Mouse (Mus musculus) MEL (cell line): ENCODE data around the gene Thada.

Source experiments
- CTCF ChIP-seq, 3 experiments: IDR thresholded peaks in 2 of 3; conservative IDR thresholded peaks in 1 of 3; 2 replicates each; pipeline ENCODE4 v1.5.1; 2011 to 2012; ENCODE audit warnings: low read length in 3 of 3, low read depth in 2 of 3, mild to moderate bottlenecking in 2 of 3, improper control_type of control experiment in 1 of 3, inconsistent platforms in 1 of 3, mixed read lengths in 1 of 3, moderate library complexity in 1 of 3; ENCODE audit not compliant: control insufficient read depth in 1 of 3, insufficient read depth in 1 of 3, poor library complexity in 1 of 3, severe bottlenecking in 1 of 3
- ELF1 ChIP-seq: IDR thresholded peaks from 2 replicates; pipeline ENCODE4 v1.6.1; 2014; ENCODE audit warnings: low read depth, mild to moderate bottlenecking, inconsistent platforms, low read length, improper control_type of control experiment, moderate library complexity
- EP300 ChIP-seq, 2 experiments: IDR thresholded peaks; 2 replicates each; pipeline ENCODE4 v1.6.1; 2011; ENCODE audit warnings: improper control_type of control experiment in 2 of 2, low read length in 2 of 2, low read depth in 1 of 2, mild to moderate bottlenecking in 1 of 2
- ETS1 ChIP-seq: IDR thresholded peaks from 2 replicates; pipeline ENCODE4 v1.6.1; 2012; ENCODE audit warnings: low read depth, mild to moderate bottlenecking, inconsistent platforms, low read length, improper control_type of control experiment, moderate library complexity
- MXI1 ChIP-seq: IDR thresholded peaks from 2 replicates; pipeline ENCODE4 v1.6.1; 2011; ENCODE audit warnings: mild to moderate bottlenecking, low read depth, low read length, improper control_type of control experiment
- MYC ChIP-seq: IDR thresholded peaks from 2 replicates; pipeline ENCODE4 v1.6.1; 2011; ENCODE audit warnings: low read depth, mild to moderate bottlenecking, low read length, improper control_type of control experiment, moderate library complexity
- POLR2A ChIP-seq, 2 experiments: IDR thresholded peaks; 2 replicates each; pipeline ENCODE4 v1.6.1; 2011 to 2012; ENCODE audit warnings: low read length in 2 of 2, mild to moderate bottlenecking in 2 of 2, control low read depth in 1 of 2, improper control_type of control experiment in 1 of 2, low read depth in 1 of 2, moderate library complexity in 1 of 2; ENCODE audit not compliant: control insufficient read depth in 1 of 2, insufficient read depth in 1 of 2, poor library complexity in 1 of 2

DNA sequence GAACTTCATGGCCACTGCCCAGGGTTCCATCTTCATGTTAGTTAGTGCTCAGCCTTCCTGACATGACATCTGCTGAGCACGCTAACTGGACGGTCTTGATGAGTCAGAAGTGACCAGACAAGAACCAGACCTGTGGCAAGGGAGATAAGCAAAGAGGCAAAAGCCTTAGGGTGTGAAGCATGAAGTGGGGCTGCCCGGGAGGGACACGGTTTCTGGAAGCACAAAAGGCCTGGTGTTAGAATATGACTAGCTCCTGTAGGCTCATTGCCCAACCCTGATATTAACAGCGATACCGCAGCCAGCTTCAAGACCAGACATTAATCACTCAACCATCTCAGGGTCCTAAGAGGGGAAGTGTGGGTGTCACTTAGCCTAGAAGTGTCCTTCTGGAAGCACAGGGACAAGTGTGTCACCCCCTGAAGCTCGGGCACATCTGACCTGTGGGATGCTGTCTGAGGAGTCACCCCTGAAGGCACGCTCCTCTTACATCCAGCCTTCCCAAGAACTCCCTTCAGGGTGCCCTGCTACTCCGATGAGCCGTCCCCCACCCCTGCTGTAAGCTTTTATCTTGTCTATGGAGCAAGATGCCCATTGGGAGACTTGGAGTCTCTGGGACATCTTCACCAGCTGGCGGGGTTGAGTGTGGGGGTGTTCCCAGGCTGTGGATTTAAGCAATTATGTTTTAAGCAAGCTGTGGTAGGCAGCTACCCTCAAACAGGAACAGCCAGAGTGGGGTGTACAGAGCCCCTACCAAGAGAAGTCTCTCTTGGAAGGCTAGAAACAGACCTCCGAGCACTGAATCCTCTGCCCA, 312.8 kb downstream of the Thada start:
- TF ChIP-seq POLR2A (IDR thresholded peaks at IDR 0.05; ENCODE audit: control insufficient read depth in 1 of 2, insufficient read depth in 1 of 2, low read depth in 1 of 2, low read length in 2 of 2, poor library complexity in 1 of 2) (peak in 1 of 2 experiments; percentile 58; a peak in 2 of 4 replicates), CTCF (IDR thresholded peaks at IDR 0.05 in 2 of 3, conservative IDR thresholded peaks at IDR 0.05 in 1 of 3; ENCODE audit: control insufficient read depth in 1 of 3, insufficient read depth in 1 of 3, low read depth in 2 of 3, low read length in 3 of 3, poor library complexity in 1 of 3, severe bottlenecking in 1 of 3) (no peak), ELF1 (no peak), EP300 (IDR thresholded peaks at IDR 0.05; ENCODE audit: low read depth in 1 of 2, low read length in 2 of 2) (peak; percentile 77 to 79), MYC (0 out of 2 replicates have a peak, but pooled peaks have one; percentile 59), ETS1 (peak; percentile 82), MXI1 (peak; percentile 40; the same call in 1 of the 2 replicates)
